Mouse (Mus musculus): ENCODE data around the gene Shisa7.
"Not testable (repeated sequence)": the region's sequence is repeated elsewhere in the genome, so short reads cannot be mapped to it uniquely, and the experiment has no call there.

The Shisa7 gene

DNA sequence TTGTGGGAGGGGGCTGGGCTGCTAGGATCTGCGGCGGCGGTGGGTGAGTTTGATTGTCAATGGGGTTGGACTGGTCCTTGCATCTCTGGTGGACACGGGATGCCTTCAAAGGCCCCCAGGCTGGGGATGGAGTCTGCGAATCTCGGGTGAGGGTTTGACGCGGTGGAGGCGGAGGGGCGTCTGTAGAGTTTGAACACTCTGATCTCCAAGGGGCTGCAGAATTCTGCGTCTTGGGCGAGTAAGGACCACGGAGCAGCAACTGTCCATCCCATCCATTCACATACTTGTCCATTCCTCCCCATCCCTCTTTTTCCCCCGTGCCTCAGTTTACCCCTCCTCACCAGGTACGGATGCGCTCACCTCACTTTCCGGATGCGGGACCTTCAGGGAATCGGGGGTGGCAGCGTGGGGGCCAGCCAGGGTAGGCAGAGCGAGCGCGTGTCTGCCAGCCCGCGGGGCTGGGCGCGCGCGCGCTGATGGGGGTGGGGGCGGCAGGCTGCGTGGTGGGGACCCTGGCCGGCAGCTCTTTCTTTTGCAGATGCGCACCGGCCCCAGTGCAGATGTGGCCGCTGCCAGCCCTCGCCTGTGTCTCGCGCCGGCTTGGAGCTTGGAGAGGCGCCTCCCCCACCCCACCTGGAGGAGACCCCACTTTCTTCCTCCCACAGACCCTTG, at the start of gene Shisa7:
Shisa7 (minus strand) TSS at position 452 of the 672 bp plus-strand sequence.
- in situ Hi-C loops (cut with MboI; ENCODE audit: low sequenced_read_pairs): no loop called here

DNA sequence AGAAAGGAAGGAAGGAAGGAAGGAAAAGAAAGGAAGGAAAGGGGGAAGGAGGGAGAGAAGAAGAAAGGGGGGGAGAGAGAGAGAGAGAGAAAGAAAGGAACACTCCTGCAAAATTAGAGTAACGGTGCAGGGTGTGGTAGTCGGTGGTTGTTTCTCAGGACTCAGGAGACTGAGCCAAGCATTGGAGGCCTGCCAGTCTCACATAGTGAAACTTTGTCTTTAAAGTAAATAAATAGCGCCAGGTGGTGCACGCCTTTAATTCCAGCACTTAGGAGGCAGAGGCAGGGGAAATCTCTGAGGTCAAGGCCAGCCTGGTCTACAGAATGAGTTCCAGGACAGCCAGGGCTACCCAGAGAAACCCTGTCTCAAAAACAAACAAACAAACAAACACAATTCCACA, 42.2 kb upstream of the Shisa7 start:
- in situ Hi-C loops (cut with MboI; ENCODE audit: low sequenced_read_pairs): no loop called here

DNA sequence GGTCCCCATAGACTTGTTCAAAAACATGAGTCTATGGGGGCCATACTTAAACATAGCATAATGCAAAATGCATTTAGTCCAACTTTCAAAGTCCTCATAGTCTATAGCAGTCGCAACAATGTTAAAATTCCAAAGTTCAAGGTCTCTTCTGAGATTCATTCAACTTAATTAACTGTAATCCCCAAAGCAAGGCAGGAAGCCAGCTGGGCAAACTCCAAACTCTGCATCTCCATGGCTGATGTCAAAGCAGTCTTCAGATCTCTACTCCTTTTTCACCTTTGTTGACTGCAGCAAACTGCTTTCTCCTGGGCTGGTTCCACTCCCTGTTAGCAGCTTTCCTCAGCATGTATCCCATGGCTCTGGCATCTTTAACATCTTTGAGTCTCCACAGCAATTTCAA, 34.5 kb upstream of the Shisa7 start:
- in situ Hi-C loops (cut with MboI; ENCODE audit: low sequenced_read_pairs): not testable (repeated sequence)

DNA sequence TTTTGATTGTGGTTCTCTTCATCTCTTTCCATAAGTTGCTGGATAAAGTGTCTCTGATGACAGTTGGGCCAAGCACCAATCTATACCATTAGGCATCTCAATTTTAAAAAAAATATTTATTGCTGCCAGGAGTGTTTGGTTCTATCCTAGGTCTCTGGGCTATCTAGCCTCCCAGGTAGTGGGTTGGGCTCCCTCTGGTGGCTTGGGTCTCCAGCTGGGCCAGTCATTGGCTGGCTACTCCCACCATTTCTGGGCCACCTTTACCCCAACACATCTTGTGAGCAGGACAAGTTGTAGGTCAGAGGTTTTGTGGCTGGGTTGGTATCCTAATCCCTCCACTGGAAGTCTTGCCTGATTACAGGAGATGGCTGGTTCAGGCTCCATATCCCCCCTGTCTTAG, 33.7 kb upstream of the Shisa7 start:
- in situ Hi-C loops (cut with MboI; ENCODE audit: low sequenced_read_pairs): no loop called here

DNA sequence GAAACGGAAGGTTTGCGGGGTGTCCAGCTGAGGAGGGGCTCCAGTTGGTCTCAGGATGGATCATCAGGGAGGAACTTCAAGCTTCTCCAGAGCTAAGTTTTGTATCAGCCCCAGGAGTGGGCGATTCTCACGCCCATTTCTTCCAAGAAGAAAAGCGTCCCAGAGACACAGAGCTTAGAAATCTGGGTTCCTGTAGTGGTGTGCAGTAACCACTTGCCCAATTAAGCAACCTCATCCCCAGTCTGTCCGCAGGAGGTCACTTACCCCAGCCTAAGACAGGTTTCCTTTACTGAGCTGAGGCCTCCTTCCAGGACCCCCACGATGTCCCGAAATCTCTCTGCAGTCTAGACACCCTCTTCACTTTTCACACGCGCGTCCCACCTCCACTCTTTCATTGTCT, 32.7 kb upstream of the Shisa7 start:
- in situ Hi-C loops (cut with MboI; ENCODE audit: low sequenced_read_pairs): no loop called here

DNA sequence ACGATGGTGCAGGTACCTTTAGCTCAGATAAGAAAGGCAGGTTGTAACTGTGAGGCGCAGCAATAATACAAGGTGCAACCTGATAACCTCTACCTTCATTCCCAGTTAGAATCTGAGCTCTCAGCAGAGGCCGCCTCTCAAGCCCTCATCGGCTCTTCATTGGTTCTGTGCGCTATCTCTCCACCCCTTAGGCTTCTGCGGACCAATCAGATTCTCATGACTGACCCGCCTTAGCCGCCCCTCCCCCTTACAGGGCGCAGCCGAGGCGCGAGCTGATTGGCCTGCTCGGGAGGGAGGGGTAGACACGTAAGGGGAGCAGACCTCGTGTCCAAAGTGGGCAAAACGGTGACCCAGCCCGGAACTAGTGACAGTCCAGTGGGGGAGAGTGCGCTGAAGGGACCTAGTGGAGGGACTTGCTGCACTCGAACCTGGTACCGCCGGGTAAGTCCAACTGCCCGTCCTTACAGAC, 32.3 kb upstream of the Shisa7 start, which contains the start of gene Isoc2a:
Isoc2a (plus strand) TSS at position 401 of the 469 bp plus-strand sequence.
- in situ Hi-C loops (cut with MboI; ENCODE audit: low sequenced_read_pairs): no loop called here

GRCm38 (mm10) chr7:4870133-4870532, 25.6 kb upstream of the Shisa7 start, which contains the start of gene Isoc2b:
Gene Isoc2b (minus strand): TSS chr7:4870258.
- in situ Hi-C loops (cut with MboI; ENCODE audit: low sequenced_read_pairs): no loop called here

GRCm38 (mm10) chr7:4866631-4867180, 22.2 kb upstream of the Shisa7 start:
- in situ Hi-C loops (cut with MboI; ENCODE audit: low sequenced_read_pairs): no loop called here

DNA sequence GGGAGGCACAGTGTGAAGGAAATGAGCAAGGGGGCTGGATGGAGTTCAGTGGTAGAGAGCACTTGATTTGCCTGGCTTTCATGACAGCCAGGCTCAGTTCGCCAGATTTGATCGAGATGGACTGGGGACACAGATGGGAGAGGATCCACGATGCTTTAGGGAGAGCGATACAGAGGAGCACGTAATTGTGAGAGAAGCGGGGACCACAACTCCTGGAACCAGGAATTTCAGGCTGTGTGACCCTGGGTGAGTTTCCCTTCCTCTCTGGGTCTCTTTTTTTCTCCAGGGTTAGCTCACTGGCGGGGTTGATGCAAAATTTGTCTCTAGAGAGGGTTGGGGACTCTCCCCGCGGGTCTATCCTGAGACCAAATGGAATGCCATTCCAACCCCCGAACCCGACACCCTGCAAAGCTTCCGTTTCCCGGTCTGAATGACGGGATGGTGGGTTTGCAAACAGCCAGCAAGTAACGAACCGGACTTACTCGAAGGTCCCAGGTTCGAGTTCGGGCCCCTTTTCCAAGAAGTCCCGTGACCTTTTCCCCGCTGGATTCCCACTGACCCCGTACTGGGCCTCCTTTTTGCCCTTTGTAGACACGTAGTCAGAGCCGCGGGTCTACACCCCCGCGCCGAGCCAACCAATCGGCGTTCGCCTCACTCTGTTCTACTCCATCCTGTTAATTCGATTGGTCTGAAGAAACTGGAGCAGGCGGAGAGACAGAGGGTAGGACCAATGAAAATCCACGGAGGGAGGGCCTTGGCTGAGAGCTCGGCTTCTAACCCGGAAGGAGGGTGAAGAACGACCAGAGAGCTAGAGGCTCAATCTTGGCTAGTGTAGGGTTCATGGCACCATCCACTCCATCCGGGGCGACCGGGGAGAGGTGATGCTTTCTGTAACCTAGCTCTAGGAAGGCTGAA, 21.3 kb upstream of the Shisa7 start:
- in situ Hi-C loops (cut with MboI; ENCODE audit: low sequenced_read_pairs): no loop called here

- in situ Hi-C loops (cut with MboI; ENCODE audit: low sequenced_read_pairs): no loop called here
Observed at GRCm38 (mm10) chr7:4865090-4865489, 20.6 kb upstream of the Shisa7 start.

- in situ Hi-C loops (cut with MboI; ENCODE audit: low sequenced_read_pairs): no loop called here
Observed at GRCm38 (mm10) chr7:4864130-4864845, 19.8 kb upstream of the Shisa7 start.

DNA sequence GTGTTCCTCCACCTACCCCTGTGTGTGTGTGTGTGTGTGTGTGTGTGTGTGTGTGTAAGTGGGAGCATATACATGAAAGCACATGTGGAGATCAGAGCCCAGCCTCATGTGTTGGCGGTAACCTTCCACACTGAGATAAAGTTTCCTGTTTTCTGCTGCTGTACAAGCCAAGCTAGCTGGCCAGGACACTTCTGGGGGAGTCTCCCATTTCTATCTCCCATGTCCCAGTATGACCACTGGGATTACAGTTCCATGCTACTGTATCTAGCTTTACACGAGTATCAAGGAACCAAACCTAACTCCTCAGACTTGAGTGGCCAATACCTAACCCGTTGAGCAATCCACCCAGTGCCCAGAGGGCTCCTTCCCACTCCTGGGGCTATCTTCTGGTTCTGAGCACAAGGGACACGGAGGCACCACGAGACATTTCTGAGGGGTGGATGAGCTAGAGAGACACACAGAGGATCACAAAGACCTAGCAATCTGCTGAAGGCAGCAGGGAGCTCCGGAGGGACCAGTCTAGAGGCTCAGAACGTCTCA, 19.1 kb upstream of the Shisa7 start:
- in situ Hi-C loops (cut with MboI; ENCODE audit: low sequenced_read_pairs): no loop called here

GRCm38 (mm10) chr7:4863041-4863440, 18.5 kb upstream of the Shisa7 start:
- in situ Hi-C loops (cut with MboI; ENCODE audit: low sequenced_read_pairs): no loop called here

DNA sequence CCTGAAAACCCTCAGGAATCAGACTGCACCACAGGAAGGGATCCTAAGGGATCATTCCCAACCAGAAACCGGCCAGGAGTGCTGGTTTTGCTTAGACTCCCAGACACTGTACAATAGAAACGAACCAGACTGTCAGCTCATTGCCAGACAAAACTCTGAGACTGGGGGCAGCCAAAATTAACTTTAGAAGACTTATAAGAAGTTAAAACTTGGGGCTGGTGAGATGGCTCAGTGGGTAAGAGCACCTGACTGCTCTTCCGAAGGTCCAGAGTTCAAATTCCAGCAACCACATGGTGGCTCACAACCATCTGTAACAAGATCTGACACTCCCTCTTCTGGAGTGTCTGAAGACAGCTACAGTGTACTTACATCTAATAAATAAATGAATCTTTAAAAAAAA, 16.4 kb upstream of the Shisa7 start:
- in situ Hi-C loops (cut with MboI; ENCODE audit: low sequenced_read_pairs): not testable (repeated sequence)

DNA sequence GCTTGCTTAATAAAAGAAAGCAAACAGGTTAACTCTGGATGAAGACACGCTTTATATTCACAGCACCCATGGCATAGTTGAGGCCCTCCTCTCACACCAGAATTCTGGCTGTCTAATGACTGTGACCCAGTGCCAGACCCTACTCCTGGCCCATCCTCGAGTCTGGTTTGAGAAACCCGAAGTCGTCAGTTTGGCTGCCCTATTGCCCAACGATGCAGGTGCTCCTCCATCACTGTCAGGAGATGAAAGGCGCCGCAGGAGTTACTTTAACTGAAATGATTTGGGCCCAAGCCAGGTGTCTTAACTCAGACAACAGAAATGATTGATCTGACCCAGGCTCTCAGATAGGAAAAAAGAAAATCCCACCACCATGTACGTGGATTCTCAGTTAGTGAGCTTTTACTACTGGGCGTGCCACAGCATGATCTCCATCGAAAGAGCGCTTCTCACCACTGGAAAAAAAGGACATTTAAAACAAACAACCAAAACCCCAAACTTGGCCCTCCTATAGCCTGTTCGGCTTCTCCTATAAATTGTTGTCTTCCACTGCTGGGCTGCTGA, 15.0 kb upstream of the Shisa7 start:
- in situ Hi-C loops (cut with MboI; ENCODE audit: low sequenced_read_pairs): no loop called here

DNA sequence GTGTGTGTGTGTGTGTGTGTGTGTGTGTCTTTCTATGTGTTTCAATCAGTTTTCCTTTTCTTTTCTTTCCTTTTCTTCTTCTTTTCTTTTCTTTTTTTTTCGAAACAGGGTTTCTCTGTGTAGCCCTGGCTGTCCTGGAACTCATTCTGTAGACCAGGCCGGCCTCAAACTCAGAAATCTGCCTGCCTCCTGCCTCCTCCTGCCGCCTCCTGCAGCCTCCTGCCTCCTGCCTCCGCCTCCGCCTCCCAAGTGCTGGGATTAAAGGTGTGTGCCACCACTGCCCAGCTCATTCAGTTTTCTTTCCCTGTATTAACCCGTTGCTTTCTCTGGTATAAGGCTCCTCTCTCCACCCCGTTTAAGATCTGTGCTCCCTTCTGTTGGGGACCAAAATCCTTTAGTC, 12.8 kb upstream of the Shisa7 start:
- in situ Hi-C loops (cut with MboI; ENCODE audit: low sequenced_read_pairs): no loop called here

DNA sequence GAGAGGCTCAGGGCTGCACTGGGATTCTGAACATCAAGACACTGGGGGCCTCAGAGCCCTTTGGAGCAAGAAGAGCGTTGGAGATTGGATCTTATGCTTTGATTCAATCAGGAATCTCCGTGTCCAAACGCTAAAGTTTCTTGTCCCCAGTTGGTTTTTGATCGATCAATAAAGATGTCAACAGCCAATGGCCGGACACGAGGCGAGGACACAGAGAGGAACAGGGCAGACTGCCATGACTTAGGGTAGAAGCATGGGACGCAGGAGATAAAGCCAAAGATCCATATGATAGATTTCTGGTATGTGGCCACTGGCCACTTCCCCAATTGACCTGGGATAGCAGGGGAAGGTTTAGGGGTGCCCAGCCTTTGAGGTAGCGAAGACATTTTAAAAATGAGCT, 12.0 kb upstream of the Shisa7 start:
- in situ Hi-C loops (cut with MboI; ENCODE audit: low sequenced_read_pairs): no loop called here

GRCm38 (mm10) chr7:4853613-4854012, 9.1 kb upstream of the Shisa7 start:
- in situ Hi-C loops (cut with MboI; ENCODE audit: low sequenced_read_pairs): no loop called here

- in situ Hi-C loops (cut with MboI; ENCODE audit: low sequenced_read_pairs): no loop called here
Observed at GRCm38 (mm10) chr7:4851315-4851688, 6.8 kb upstream of the Shisa7 start.

GRCm38 (mm10) chr7:4850621-4851314, 6.3 kb upstream of the Shisa7 start:
- in situ Hi-C loops (cut with MboI; ENCODE audit: low sequenced_read_pairs): no loop called here
